Mouse (Mus musculus): ENCODE measurements around the gene Zdhhc9.
"Not testable (repeated sequence)": the region's sequence is repeated elsewhere in the genome, so short reads cannot be mapped to it uniquely, and the experiment has no call there.

Zdhhc9 gene

GRCm38 (mm10) chrX:48208519-48209185 is at the start of gene Zdhhc9:
TSS of gene Zdhhc9 (minus strand) at chrX:48208878.
- peak; percentile 92 for DNase-seq

GRCm38 (mm10) chrX:48257011-48257410 is 48.3 kb upstream of the Zdhhc9 start:
- DNase-seq = peak; percentile 5

GRCm38 (mm10) chrX:48256468-48257007 is 47.9 kb upstream of the Zdhhc9 start, which contains the start of gene Utp14a:
TSS of gene Utp14a (plus strand) at chrX:48256862.
- DNase-seq = peak; percentile 91

- DNase-seq = no peak
Observed at GRCm38 (mm10) chrX:48255830-48256428, 47.3 kb upstream of the Zdhhc9 start.

- peak; percentile 66 for DNase-seq
Observed at GRCm38 (mm10) chrX:48234417-48234816, 25.7 kb upstream of the Zdhhc9 start.

GRCm38 (mm10) chrX:48226225-48226624 is 17.5 kb upstream of the Zdhhc9 start:
- no peak for DNase-seq

GRCm38 (mm10) chrX:48222706-48223105 is 14.0 kb upstream of the Zdhhc9 start:
- no peak for DNase-seq

GRCm38 (mm10) chrX:48219468-48219867 is 10.8 kb upstream of the Zdhhc9 start:
- DNase-seq = no peak

- DNase-seq = not testable (repeated sequence)
Observed at GRCm38 (mm10) chrX:48209746-48210145, 1.1 kb upstream of the Zdhhc9 start.

- peak; percentile 8 for DNase-seq
Observed at GRCm38 (mm10) chrX:48207761-48208487, 754 bp downstream of the Zdhhc9 start.

GRCm38 (mm10) chrX:48204469-48204868 is 4.2 kb downstream of the Zdhhc9 start:
- DNase-seq = no peak

GRCm38 (mm10) chrX:48203763-48204162 is 4.9 kb downstream of the Zdhhc9 start:
- DNase-seq = no peak

GRCm38 (mm10) chrX:48202995-48203394 is 5.7 kb downstream of the Zdhhc9 start:
- DNase-seq = no peak

GRCm38 (mm10) chrX:48202436-48202835 is 6.2 kb downstream of the Zdhhc9 start:
- DNase-seq = no peak

GRCm38 (mm10) chrX:48201973-48202372 is 6.7 kb downstream of the Zdhhc9 start:
- no peak for DNase-seq

GRCm38 (mm10) chrX:48200699-48201098 is 8.0 kb downstream of the Zdhhc9 start:
- DNase-seq = no peak

- no peak for DNase-seq
Observed at GRCm38 (mm10) chrX:48199026-48199425, 9.7 kb downstream of the Zdhhc9 start.

- no peak for DNase-seq
Observed at GRCm38 (mm10) chrX:48197856-48198255, 10.8 kb downstream of the Zdhhc9 start.

- no peak for DNase-seq
Observed at GRCm38 (mm10) chrX:48193235-48194152, 15.2 kb downstream of the Zdhhc9 start.

GRCm38 (mm10) chrX:48191261-48191660 is 17.4 kb downstream of the Zdhhc9 start:
- no peak for DNase-seq

- DNase-seq = no peak
Observed at GRCm38 (mm10) chrX:48184703-48185102, 24.0 kb downstream of the Zdhhc9 start.

GRCm38 (mm10) chrX:48181844-48182243 is 26.8 kb downstream of the Zdhhc9 start:
- DNase-seq = no peak
